Mouse (Mus musculus) A20 (cell line): Measurements from ENCODE around the gene Rxfp1.
"Not testable (repeated sequence)": the region's sequence is repeated elsewhere in the genome, so short reads cannot be mapped to it uniquely, and the experiment has no call there.

Source experiments
- DNase-seq: peaks from one replicate; pipeline ENCODE4 v3.0.0-alpha.2; 2011; ENCODE audit warnings: low read depth, low spot score

Rxfp1 gene

GRCm38 (mm10) chr3:79737780-79738179 is at the start of gene Rxfp1:
Gene Rxfp1 (minus strand): TSS chr3:79737880.
- no peak for DNase-seq

DNA sequence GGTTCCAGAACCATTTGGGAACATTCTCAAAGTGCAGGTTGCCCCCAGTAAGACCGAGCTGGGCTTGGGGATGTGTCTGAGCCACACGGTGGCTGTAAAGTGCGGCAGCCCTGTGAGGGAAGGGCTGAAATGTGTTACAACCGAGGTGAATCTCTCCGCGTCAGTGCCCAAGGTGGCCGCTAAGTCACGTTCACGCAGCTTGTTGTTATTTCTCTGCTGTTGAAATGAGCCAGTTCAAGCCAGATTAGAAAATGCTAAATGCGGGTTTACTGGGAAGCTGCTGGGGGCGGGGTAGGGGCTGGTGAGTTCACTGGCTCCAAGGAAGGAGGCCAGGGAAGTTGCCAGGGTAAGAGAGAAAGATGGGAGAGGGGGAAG is 46.7 kb upstream of the Rxfp1 start:
- DNase-seq: no peak

DNA sequence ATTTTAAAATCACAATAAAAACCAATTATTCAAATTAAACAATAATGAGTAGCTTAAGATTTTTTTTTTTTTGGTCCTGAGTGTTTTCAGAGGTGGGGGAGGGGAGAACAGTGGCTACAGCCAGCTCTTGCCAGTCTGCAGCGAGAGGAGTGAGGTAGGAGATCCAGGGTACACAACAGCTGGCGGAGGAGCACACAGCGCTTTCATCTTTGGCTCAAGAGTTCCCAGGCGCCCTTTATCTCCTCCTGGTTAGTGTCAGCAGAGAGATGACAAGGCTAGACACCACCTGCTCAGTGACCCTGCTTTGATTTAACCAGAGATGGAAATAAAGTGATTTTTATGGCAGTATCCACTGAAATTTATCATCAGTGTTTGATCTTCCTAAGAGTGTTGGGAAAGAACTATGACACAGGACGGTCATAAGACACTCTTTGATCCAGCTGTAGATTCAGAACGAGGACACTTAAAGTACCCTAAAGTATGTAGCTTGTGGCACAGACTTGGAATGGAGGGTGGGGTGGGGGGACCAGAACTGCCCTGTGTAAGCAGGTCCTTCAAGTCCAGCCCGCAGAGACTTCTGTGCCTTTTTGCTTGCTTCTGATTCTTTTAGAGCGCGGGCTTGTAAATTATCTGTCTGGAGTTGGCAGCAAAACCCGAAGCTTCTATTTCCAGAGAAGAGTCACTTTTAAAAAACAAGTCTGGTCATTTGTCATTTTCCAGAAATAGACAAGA is 46.1 kb upstream of the Rxfp1 start:
- no peak for DNase-seq

DNA sequence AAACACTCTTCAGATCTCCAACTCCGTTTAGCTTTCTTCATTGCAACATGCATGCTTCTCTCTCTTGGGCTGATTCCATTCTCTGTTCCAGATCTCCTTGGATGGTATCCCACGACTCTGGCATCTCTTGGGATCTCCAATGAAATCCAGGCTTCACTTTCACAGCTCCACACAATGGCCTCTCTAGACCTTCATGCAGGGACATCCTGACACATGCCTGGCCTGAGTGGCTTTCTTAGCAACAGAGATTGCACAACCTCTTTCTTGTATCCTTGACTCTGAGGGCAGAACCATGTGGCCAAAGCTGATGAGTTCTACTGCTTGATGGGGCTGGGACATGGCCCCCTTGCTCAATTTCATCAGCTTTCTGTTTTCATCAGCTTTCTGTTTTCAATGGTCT is 35.0 kb upstream of the Rxfp1 start:
- DNase-seq: no peak

- DNase-seq: no peak
Observed at GRCm38 (mm10) chr3:79753736-79754135, 16.1 kb upstream of the Rxfp1 start.

GRCm38 (mm10) chr3:79746585-79746984 is 8.9 kb upstream of the Rxfp1 start:
- DNase-seq: peak; percentile 76

GRCm38 (mm10) chr3:79745101-79745500 is 7.4 kb upstream of the Rxfp1 start:
- no peak for DNase-seq

- DNase-seq: no peak
Observed at GRCm38 (mm10) chr3:79744415-79744814, 6.7 kb upstream of the Rxfp1 start.

DNA sequence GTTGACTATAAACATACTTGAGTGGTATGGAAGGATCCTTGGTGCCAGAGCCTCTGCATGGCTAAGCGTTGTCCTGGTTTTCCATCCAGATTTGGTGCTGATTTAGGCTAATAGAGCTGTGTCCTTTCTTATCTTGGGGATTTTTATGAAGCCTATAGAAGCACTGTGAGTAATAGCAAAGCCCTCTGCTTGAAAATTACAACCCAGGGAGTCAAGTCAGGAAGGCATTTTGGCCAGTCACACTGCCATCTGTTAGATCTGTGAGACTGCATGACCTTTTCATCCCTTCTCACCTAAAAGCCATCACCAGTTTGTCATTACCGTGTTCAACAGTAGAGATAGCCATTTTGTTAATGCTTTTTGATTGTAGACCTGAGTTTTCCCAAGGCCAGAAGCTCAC is 2.7 kb upstream of the Rxfp1 start:
- DNase-seq: no peak

GRCm38 (mm10) chr3:79738451-79738850 is 771 bp upstream of the Rxfp1 start:
- DNase-seq: no peak

DNA sequence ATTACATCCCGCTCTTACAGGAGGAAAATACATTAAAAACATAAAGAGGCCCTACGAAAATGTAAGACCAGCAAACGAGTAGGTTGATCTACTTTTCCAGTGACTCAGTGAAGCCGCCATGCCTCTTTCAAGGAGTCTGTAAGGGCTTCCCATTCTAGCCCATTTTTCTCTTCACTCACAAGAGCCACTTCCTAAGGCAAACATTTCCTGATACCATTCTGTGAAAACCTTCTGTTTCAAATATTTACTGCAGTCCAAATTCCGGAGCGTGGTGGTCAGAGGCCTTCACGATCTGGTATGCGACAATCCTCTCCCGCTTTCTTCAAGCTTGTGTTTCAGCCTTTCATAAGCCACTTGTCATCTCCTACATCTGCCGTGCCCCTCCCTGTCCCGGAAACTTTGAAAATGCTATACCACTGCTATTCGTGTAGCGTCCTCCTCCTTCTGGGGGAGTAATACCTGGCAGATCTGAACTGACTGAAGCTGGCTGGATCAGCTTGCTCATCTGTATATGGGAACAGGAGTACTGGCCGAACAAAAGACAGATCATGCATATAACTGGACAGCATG is 11.1 kb downstream of the Rxfp1 start:
- no peak for DNase-seq

DNA sequence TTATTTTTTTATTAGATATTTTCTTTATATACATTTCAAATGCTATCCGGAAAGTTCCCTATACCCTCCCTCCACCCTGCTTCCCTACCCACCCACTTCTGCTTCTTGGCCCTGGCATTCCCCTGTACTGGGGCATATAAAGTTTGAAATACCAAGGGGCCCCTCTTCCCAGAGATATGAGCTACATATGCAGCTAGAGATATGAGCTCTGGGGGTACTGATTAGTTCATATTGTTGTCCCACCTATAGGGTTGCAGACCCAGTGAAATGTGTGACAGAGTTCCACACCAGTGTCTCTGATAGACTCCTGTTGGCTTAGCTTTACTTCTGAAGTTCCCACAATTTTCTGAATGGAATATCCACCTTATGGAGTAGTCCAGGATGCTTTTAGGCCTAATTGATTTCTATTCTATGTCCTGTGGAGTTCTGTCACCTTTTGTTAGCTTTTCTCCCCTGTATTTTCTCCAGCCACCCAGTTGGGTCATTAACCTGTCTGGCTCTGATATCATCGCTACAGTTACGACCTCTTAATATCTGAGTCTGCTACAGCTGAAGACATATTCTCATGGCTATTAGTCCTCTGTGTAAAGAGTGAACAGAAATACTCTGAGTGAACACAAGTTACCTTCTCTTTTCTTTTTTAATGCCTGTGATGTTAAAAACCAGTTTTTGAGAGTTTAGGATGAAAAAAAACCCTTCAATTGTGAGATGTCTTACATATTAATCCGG is 16.8 kb downstream of the Rxfp1 start:
- DNase-seq: no peak

GRCm38 (mm10) chr3:79706436-79706835 is 31.2 kb downstream of the Rxfp1 start:
- no peak for DNase-seq

- no peak for DNase-seq
Observed at GRCm38 (mm10) chr3:79703135-79703534, 34.5 kb downstream of the Rxfp1 start.

- no peak for DNase-seq
Observed at GRCm38 (mm10) chr3:79691957-79692356, 45.7 kb downstream of the Rxfp1 start.

GRCm38 (mm10) chr3:79690111-79690651 is 47.5 kb downstream of the Rxfp1 start:
- no peak for DNase-seq

GRCm38 (mm10) chr3:79688101-79688500 is 49.6 kb downstream of the Rxfp1 start:
- DNase-seq: not testable (repeated sequence)

- DNase-seq: no peak
Observed at GRCm38 (mm10) chr3:79683529-79683928, 54.2 kb downstream of the Rxfp1 start.

- DNase-seq: no peak
Observed at GRCm38 (mm10) chr3:79682351-79683132, 55.1 kb downstream of the Rxfp1 start.

DNA sequence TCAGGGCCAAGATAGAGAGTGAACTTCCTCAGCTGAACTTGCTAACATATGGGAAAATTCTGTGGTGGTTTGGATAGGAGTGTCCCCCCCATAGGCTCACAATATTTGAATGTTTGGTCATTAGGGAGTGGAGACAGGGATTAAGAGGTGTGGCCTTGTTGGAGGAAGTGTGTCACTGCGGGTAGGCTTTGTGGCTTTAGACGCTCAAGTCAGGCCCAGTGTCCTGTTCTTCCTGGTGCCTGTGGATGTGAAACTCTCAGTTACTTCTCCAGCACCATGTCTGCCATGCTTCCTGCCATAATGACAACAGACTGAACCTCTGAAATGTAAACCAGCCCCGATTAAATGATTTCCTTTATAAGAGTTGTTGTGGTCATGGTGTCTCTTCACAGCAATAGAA is 61.3 kb downstream of the Rxfp1 start:
- DNase-seq: no peak

DNA sequence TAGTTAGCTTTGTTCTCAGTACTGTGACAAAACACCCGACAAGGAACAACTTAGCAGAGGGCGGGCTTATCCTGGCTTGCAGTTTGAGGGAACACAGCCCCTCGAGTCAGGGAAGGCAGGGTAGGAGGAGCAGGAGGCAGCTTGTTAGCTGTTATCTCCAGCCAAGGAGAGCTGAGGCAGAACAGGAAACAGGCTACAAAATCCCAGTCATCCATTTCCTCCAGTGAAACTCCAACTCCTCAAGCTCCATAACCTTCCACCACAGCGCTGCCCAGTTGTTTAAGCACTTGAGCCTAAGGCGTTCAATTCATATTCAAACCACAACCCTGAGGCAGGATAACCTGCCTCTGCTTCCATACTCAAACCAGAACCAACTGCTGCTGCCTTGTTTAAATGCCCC is 63.0 kb downstream of the Rxfp1 start:
- DNase-seq: no peak

GRCm38 (mm10) chr3:79673082-79673481 is 64.6 kb downstream of the Rxfp1 start:
- peak; percentile 55 for DNase-seq
